Mouse (Mus musculus) layer of hippocampus, adult 2 months (tissue): ENCODE measurements around the gene Slc35e1. TPM values are rescaled to one million over a fixed set of nuclear protein-coding genes. Genes with fewer than 3 reads are reported as not detected.

ENCODE experiments used
- DNase-seq, 2 experiments: peaks; one replicate each; pipeline ENCODE4 v3.0.0; 2022; ENCODE audit warnings: low spot score in 2 of 2
- H3K27ac ChIP-seq: fragments of 200-600 bp; 2 replicates; pipeline ENCODE4 v1.8.1; 2022
- H3K4me3 ChIP-seq: fragments of 200-600 bp; 2 replicates; pipeline ENCODE4 v1.8.1; 2022; ENCODE audit warnings: mild to moderate bottlenecking
- CTCF ChIP-seq: fragments of 200-600 bp; conservative IDR thresholded peaks from 2 replicates; pipeline ENCODE4 v1.8.1; 2022; ENCODE audit warnings: antibody characterized with exemption, mild to moderate bottlenecking, moderate library complexity
- total RNA-seq, 2 experiments: library from RNA; stranded (reverse); gene quantifications; 2 replicates each; pipeline ENCODE4 v1.2.3; 2021

Gene Slc35e1
- total RNA-seq, 2 experiments from 2014 or later: 45.2 to 48.2 TPM

DNA sequence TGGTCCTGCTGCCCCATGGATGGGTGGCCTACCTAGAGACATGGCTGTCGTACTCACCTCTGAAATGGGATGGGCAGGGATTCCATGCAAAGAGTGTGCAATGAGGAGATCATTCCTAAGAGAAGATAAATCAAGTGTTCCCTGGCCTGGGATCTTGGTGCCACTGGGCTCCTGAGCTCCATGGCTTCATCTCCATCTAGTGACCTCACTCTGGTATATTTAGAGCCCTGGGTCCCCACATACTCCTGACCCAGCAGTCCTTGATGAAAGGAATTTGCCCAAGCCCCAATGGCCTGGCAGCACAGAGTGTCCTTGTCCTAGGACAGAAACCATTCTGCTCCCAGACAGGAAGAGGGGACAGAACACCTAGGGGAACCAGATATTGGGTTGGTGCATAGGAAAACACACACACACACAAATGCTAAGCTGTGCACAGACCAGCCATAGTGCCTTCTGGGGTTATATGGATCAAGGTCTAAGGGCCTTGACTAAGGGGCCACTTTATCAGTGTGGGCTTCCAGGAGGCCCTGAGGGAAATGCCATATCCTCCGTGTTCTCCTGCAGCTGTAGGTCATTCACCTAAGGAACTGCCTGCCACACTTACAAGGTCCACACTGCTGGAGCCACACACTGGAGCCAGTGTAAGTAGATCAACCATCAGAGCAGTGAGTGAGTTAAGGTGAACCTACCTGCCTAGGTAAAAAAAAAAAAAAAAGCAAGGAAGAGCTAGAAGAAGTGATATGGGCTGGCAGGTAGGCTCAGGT lies 7.3 kb upstream of the Slc35e1 start:
- no peak overlapping the region for H3K4me3 ChIP-seq
- H3K27ac ChIP-seq: peak overlapping the region; percentile 57; the same call in 1 of the 2 replicates
- no peak for DNase-seq
- no peak for TF ChIP-seq CTCF

DNA sequence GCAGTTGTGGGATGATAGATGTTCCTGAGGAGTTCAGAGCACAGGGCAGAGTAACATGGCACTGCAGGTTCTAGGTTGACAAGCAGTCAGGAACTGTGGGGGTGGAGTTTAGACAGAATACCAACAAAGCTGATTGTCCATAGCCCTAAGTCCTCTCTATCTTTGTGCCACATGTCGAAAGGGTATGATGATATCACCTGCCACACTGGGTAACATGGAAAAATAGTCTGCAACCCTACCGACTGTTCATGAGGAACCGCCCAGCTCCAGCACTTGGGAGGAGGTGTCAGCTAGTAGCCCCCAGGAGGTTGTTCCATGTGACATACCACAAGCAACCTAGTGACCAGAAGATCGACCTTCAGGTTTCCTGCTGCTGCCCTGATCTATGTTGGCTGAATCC lies 6.1 kb upstream of the Slc35e1 start:
- TF ChIP-seq CTCF: no peak
- Histone ChIP-seq H3K4me3 (no peak overlapping the region), H3K27ac (no peak overlapping the region)
- no peak for DNase-seq

DNA sequence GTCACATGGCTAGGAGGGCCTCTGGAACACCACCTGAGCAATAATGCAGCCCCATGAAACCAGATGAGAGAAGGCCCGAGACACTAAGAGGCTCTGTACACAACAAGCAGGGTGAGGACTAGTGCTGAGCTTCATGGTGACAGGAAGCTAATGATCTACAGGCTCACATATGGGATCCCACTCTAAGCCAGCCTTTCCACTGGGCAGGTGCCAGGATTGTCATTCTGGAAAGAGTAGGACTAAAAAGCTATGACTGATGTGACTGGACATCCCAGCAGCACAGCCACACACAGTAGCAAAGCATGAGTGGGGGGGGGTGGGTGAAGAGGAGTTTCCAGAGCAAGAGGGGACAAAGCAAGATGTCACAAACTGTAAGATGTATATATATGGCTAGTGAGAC lies 5.5 kb upstream of the Slc35e1 start:
- H3K27ac ChIP-seq: 0 out of 2 replicates have a peak overlapping the region, but pooled peaks have one; percentile 20
- no peak for DNase-seq
- H3K4me3 ChIP-seq: no peak overlapping the region
- TF ChIP-seq CTCF: no peak

- Histone ChIP-seq H3K27ac (no peak overlapping the region), H3K4me3 (no peak overlapping the region)
- no peak for DNase-seq
- no peak for TF ChIP-seq CTCF
Observed at GRCm38 (mm10) chr8:72496217-72496616, 3.8 kb upstream of the Slc35e1 start.

DNA sequence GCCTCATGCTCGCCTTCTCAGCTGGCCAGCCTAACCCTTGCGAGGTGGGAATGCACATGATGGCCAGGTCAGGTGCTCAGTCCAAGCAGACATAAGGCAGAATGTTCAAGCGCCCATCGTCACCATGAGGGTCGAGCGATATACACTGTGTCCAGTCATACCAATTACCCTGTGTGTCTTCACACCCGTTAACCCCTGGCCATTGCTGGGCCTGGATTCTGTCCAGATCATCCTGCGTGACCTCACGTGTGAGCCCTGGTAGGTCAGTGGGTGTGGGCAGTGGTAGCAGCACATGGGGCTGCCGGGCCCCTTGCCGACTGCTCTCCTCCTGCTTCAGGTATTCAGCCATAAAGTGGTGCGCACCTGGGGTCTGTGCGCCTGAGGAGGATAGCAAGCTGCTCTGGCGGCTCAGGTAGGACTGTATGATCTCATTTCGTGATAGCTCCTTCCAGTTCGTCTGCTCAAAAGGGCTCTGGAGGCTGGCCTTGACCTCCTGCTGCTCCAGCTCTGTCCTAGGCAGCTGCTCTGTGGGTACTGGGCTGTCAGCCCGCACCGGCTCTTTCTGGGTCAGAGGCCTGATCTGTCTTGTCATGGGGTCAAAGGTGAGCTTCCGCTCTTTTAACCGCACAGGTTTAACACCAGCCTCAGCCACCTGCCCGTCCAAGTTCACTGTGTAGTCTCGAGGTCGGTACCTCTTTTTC lies 3.1 kb upstream of the Slc35e1 start:
- no peak for DNase-seq
- no peak for TF ChIP-seq CTCF

GRCm38 (mm10) chr8:72493381-72493780 lies 967 bp upstream of the Slc35e1 start:
- no peak for DNase-seq
- no peak for TF ChIP-seq CTCF
- H3K27ac ChIP-seq: peak overlapping the region; percentile 71
- H3K4me3 ChIP-seq: peak overlapping the region; percentile 68

More for the DNA sequence above, 3.1 kb upstream of the Slc35e1 start:
- Histone ChIP-seq H3K27ac (no peak overlapping the region), H3K4me3 (no peak overlapping the region)

- Histone ChIP-seq H3K4me3 (peak overlapping the region; percentile 68), H3K27ac (peak overlapping the region; percentile 71)
- no peak for TF ChIP-seq CTCF
- DNase-seq: peak; percentile 99 to 100
Observed at GRCm38 (mm10) chr8:72492622-72493081, 238 bp upstream of the Slc35e1 start.

GRCm38 (mm10) chr8:72491017-72491416 lies 1.4 kb downstream of the Slc35e1 start:
- no peak for DNase-seq
- TF ChIP-seq CTCF: no peak
- peak overlapping the region; percentile 81 for H3K4me3 ChIP-seq
- H3K27ac ChIP-seq: no peak overlapping the region

DNA sequence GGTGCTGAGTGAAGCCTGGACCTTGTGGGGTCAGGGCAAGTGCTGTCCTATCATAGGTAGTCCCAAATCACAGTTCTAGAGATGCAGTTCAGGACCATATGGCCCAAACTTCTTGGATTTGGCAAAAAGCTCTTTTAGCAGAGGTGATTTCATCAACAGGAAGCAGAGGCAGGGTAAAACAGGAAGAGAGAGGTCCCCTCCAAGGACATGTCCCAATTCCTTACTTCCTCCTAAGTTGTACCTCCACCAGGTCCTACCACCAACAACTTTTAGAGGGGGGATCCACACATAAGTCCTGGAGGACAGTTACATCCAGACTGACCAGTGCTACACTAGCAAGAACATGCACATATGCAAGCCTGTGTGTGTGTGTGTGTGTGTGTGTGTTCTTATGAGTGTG lies 5.4 kb downstream of the Slc35e1 start:
- no peak for DNase-seq
- Histone ChIP-seq H3K27ac (no peak overlapping the region), H3K4me3 (no peak overlapping the region)
- TF ChIP-seq CTCF: no peak

DNA sequence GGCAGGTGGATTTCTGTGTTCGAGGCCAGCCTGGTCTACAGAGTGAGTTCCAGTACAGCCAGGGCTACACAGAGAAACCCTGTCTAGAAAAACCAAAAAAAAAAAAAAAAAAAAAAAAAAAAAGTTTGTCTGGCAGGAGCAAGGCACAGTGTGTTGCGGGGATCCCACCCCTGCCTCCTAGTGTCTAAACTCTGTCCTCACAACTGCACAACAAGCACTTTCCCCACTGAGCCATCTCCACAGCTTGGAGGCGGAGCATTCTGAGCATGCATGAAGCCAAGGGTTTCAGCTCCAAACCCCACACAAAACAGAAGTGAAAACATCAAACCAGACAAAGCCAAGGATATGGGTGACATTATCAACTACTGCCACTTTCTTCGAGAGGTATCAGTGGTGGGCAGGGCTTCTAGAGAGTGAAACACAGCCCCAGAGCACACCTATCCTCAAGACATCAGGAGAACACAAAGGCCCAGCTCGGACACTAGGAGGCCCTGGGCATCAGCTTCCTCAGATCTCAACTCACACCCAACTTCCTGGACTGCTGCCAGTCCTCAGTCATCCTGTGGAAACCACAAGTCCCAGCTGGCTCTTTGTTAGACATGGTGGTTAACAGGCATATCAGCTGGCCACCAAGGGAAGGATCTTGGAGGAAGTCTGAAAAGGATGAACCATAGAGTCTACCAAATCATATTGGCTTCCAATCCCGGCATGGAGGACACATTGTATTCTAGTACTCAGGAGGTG lies 6.8 kb downstream of the Slc35e1 start:
- peak; percentile 53 for TF ChIP-seq CTCF
- Histone ChIP-seq H3K4me3 (no peak overlapping the region), H3K27ac (no peak overlapping the region)
- DNase-seq: no peak

GRCm38 (mm10) chr8:72474826-72475546 lies 17.4 kb downstream of the Slc35e1 start, which contains the start of gene Cherp:
Gene Cherp (minus strand): TSS chr8:72475226.
- H3K4me3 ChIP-seq: peak within 1 kb of the TSS; percentile 95
- peak; percentile 96 to 98 for DNase-seq
- peak within 1 kb of the TSS; percentile 96 for H3K27ac ChIP-seq
- TF ChIP-seq CTCF: no peak

DNA sequence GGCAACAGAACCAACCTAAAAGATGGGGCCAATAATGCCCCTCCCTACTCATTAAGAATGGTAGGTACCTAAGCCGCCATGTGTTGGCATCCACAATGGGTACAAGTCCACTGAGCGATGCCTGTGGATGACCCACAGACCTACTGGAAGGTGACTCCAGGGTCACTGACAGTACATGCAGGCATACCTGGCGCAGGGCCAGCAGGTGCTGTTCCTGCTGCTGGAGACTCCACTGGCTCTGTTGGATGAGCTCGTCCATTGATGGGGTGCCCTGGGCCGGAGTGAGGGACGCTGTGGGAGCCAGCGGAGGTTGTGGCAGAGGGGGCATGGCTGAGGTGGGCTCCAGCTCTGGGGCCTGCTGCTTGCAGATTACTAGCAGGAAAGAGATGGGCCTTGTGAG lies 21.7 kb downstream of the Slc35e1 start:
- Histone ChIP-seq H3K27ac (no peak overlapping the region), H3K4me3 (no peak overlapping the region)
- no peak for TF ChIP-seq CTCF
- DNase-seq: no peak

DNA sequence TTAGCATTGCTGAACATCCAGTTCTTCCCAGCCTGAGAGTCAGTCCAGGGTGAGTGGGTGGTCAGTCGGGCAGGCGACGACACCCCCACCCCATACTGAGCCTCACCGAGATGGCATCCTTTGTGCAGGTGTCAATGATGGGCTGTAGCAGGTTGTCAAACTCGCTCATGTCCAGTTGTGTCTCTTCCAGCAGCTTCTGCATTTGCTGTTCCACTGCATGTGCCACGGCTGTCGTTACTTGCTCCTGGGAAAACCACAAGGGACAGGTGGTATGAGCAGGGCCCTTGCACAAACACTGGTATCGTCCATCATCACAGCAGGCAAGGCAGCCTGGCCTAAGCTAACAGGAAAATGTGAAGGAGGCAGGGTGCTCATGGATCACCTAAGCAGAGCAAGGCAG lies 22.4 kb downstream of the Slc35e1 start:
- no peak overlapping the region for H3K4me3 ChIP-seq
- H3K27ac ChIP-seq: no peak overlapping the region
- DNase-seq: no peak
- TF ChIP-seq CTCF: no peak
